Mouse (Mus musculus): ENCODE measurements around the gene Vav2. TPM values are rescaled to one million over a fixed set of nuclear protein-coding genes. Genes with fewer than 3 reads are reported as not detected.
A peak's percentile ranks its signal among the peaks of the same experiment; 100 is the strongest.

Gene Vav2
- total and polyA plus RNA-seq, 3 experiments = 3.5 to 7.2 (median 6.9) TPM

DNA sequence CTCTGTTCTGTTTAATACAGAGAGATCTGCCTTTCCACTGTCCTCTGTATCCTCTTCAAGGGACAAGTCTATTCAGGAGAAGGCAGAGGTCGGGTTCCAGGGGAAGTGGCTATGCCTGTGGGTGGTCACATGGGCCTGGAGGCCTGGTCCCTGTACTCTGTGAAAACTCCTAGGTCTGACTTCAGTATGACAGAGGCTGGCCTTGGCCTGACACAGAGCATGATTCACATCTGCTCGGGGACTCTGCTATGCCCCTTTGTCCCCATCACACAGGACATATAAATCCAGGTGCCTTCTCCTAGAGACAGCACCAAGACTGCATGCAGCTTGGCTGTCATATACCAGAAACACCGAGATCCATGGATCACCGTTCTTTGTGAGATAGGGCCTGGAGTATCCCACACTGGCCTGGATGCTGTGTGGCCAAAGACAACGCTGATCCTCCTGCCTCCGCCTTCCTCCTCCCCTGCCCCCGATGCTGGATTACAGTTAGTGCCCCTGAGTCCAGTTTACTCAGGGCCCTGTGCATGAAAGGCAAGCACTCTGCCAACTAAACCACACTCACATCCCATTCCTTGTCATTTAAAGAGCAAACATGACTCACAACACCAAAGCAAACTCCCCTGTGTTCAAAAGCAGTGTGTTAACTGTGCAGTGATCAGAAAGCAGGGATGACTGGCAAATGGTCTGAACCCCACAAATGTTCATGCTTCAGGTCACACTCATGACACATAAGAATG is 139.7 kb downstream of the Vav2 start:
- Histone ChIP-seq H3K36me3 (replicated peaks) (peaks cover 25% of the 10 kb centered on the region), H3K27me3 (ENCODE audit: insufficient read depth, low read length) (no peaks in the 10 kb centered on the region), H3K4me3 (ENCODE audit: low read depth, low read length) (no peak overlapping the region), H3K9me3 (replicated peaks) (no peaks in the 10 kb centered on the region), H3K4me1 (ENCODE audit: insufficient read depth, low read depth, low read length) (no peaks in the 10 kb centered on the region)
- TF ChIP-seq GATA2 (IDR thresholded peaks at IDR 0.05; ENCODE audit: borderline replicate concordance, low read depth, low read length) = no peak
- TF ChIP-seq TAL1 (conservative IDR thresholded peaks at IDR 0.05; ENCODE audit: low read depth, low read length) = no peak
- TF ChIP-seq POLR2AphosphoS5 (IDR thresholded peaks at IDR 0.05; ENCODE audit: insufficient replicate concordance, low read depth, low read length) = no peak
- no peak for TF ChIP-seq CTCF (IDR thresholded peaks at IDR 0.05; ENCODE audit: low read depth, low read length)
- no peak for TF ChIP-seq GATA1 (IDR thresholded peaks at IDR 0.05; ENCODE audit: borderline replicate concordance, low read length)
- no peak for DNase-seq (ENCODE audit: low spot score)
- no peak for ATAC-seq (ENCODE audit: extremely low read depth, insufficient number of reproducible peaks, low FRiP score, poor library complexity, severe bottlenecking)

DNA sequence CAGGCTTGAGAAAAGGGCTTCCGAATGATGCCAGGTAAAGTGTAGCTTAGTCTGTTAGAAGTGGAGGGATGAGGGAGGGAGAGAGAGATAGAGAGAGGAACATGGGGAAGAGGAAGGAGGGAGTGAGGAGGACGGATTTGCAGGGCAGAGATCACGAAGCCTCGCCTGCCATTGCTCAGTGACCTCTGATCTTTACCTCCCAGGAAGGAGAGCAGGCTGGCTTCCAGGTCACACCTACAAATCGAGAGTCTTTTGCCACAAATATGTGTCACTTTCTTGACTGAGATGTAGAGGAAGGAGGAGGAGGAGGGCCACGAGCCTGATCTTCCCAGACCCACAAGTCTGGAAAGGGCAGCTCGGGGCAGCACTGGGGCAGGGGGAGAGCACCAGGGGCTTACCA is 142.4 kb downstream of the Vav2 start:
- Histone ChIP-seq H3K9me3 (replicated peaks) (no peaks in the 10 kb centered on the region), H3K36me3 (replicated peaks) (peaks cover 14% of the 10 kb centered on the region), H3K27me3 (ENCODE audit: insufficient read depth, low read length) (no peaks in the 10 kb centered on the region), H3K4me3 (ENCODE audit: low read depth, low read length) (no peak overlapping the region), H3K4me1 (ENCODE audit: insufficient read depth, low read depth, low read length) (no peaks in the 10 kb centered on the region)
- DNase-seq (ENCODE audit: low spot score) = no peak
- ATAC-seq (ENCODE audit: extremely low read depth, insufficient number of reproducible peaks, low FRiP score, poor library complexity, severe bottlenecking) = no peak
- no peak for TF ChIP-seq GATA1 (IDR thresholded peaks at IDR 0.05; ENCODE audit: borderline replicate concordance, low read length)
- TF ChIP-seq POLR2AphosphoS5 (IDR thresholded peaks at IDR 0.05; ENCODE audit: insufficient replicate concordance, low read depth, low read length) = no peak
- TF ChIP-seq CTCF (IDR thresholded peaks at IDR 0.05; ENCODE audit: low read depth, low read length) = no peak
- TF ChIP-seq GATA2 (IDR thresholded peaks at IDR 0.05; ENCODE audit: borderline replicate concordance, low read depth, low read length) = no peak
- TF ChIP-seq TAL1 (conservative IDR thresholded peaks at IDR 0.05; ENCODE audit: low read depth, low read length) = no peak

- H3K36me3 ChIP-seq (replicated peaks) = peaks cover 15% of the 10 kb centered on the region
- no peaks in the 10 kb centered on the region for H3K9me3 ChIP-seq (replicated peaks)
- no peak for ATAC-seq (ENCODE audit: extremely low read depth, insufficient number of reproducible peaks, low FRiP score, poor library complexity, severe bottlenecking)
- TF ChIP-seq GATA1 (IDR thresholded peaks at IDR 0.05; ENCODE audit: borderline replicate concordance, low read length) (no peak), GATA2 (IDR thresholded peaks at IDR 0.05; ENCODE audit: borderline replicate concordance, low read depth, low read length) (no peak), CTCF (IDR thresholded peaks at IDR 0.05; ENCODE audit: low read depth, low read length) (no peak), POLR2AphosphoS5 (IDR thresholded peaks at IDR 0.05; ENCODE audit: insufficient replicate concordance, low read depth, low read length) (no peak), TAL1 (conservative IDR thresholded peaks at IDR 0.05; ENCODE audit: low read depth, low read length) (no peak)
- no peak for DNase-seq (ENCODE audit: low spot score)
- H3K4me1 ChIP-seq (ENCODE audit: insufficient read depth, low read depth, low read length) = no peaks in the 10 kb centered on the region
- H3K4me3 ChIP-seq (ENCODE audit: low read depth, low read length) = no peak overlapping the region
- no peaks in the 10 kb centered on the region for H3K27me3 ChIP-seq (ENCODE audit: insufficient read depth, low read length)
Observed at GRCm38 (mm10) chr2:27281771-27282170, 145.1 kb downstream of the Vav2 start.

DNA sequence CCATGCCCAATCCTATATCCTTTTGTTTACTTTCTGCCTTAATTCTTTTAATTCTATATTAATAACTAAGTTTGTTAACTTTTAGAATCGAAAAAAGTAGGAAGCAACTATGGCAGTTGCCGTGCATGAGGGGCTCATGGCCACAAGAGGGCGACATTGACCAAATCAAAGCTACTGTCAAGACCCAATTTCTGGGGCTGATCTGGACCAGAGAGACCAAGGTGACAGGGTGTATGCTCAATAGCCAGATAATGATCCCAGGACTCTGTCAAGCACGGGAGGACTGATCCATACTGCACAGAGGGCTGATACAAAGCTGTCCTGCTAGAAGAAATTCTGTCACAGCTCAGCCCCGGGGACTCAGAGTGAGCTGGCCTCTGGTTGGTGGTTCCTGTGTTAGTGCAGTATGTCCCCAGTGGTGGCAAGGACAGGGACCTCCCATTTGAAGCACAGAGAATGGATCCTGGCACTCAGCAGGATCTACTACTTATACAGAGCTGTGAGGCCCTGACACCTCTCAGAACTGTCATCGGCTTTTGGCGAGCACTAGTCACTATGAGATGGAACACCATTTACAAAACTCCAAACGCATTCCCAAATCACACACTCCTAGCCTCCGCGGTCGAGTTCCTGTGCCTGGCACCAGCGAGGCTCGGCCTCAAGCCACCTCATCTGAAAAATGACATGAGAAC is 145.8 kb downstream of the Vav2 start:
- peak; percentile 70 for DNase-seq (ENCODE audit: low spot score)
- TF ChIP-seq GATA1 (IDR thresholded peaks at IDR 0.05; ENCODE audit: borderline replicate concordance, low read length) = no peak
- TF ChIP-seq CTCF (IDR thresholded peaks at IDR 0.05; ENCODE audit: low read depth, low read length) = peak; percentile 61
- peaks cover 15% of the 10 kb centered on the region for H3K36me3 ChIP-seq (replicated peaks)
- H3K9me3 ChIP-seq (replicated peaks) = no peaks in the 10 kb centered on the region
- H3K4me3 ChIP-seq (ENCODE audit: low read depth, low read length) = no peak overlapping the region
- H3K27me3 ChIP-seq (ENCODE audit: insufficient read depth, low read length) = no peaks in the 10 kb centered on the region
- no peaks in the 10 kb centered on the region for H3K4me1 ChIP-seq (ENCODE audit: insufficient read depth, low read depth, low read length)
- no peak for ATAC-seq (ENCODE audit: extremely low read depth, insufficient number of reproducible peaks, low FRiP score, poor library complexity, severe bottlenecking)

DNA sequence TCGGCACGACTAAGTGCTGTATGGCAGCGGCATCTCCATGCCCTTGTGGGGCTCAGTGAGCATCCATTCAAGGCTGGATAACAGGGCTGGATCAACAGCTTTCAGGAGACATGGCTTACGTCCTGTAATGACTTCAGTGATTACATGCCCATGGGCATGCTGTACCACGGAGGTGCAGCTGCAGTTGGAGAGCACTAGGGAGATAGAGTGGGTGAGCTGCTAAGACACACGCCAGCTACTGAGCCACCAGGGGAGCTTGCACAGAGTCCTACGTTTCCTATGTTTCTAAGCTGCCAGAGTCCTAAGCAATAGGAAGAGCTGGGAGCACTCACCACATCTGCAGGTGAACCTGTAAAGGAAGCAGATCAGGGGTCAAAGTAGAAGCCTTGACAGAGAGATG is 148.0 kb downstream of the Vav2 start:
- peaks cover 13% of the 10 kb centered on the region for H3K36me3 ChIP-seq (replicated peaks)
- H3K4me3 ChIP-seq (ENCODE audit: low read depth, low read length) = no peak overlapping the region
- ATAC-seq (ENCODE audit: extremely low read depth, insufficient number of reproducible peaks, low FRiP score, poor library complexity, severe bottlenecking) = no peak
- no peaks in the 10 kb centered on the region for H3K27me3 ChIP-seq (ENCODE audit: insufficient read depth, low read length)
- DNase-seq (ENCODE audit: low spot score) = no peak
- TF ChIP-seq GATA1 (IDR thresholded peaks at IDR 0.05; ENCODE audit: borderline replicate concordance, low read length) (no peak), GATA2 (IDR thresholded peaks at IDR 0.05; ENCODE audit: borderline replicate concordance, low read depth, low read length) (no peak), CTCF (IDR thresholded peaks at IDR 0.05; ENCODE audit: low read depth, low read length) (no peak), TAL1 (conservative IDR thresholded peaks at IDR 0.05; ENCODE audit: low read depth, low read length) (no peak), POLR2AphosphoS5 (IDR thresholded peaks at IDR 0.05; ENCODE audit: insufficient replicate concordance, low read depth, low read length) (no peak)
- H3K9me3 ChIP-seq (replicated peaks) = no peaks in the 10 kb centered on the region
- H3K4me1 ChIP-seq (ENCODE audit: insufficient read depth, low read depth, low read length) = no peaks in the 10 kb centered on the region

DNA sequence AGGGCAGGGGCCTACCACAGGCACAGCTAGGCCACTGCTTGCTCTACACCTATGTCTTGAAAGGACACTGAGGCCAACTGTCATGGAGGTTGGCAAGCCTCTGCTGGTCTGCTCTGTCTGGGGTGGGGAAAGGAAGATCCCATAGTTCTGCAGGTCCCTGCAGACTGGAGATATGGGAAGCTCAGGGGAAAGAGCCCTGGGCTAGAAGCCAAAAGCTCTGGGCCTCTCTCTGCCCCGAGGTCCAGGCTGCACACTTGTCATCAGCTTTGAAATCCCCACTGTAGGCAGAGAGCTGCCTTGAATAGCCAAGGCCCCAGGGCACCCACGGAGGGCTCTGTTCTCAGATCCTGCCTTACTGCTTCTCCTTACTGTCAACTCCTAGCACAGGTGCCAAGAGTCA is 158.5 kb downstream of the Vav2 start:
- no peak for TF ChIP-seq CTCF (IDR thresholded peaks at IDR 0.05; ENCODE audit: low read depth, low read length)
- TF ChIP-seq GATA2 (IDR thresholded peaks at IDR 0.05; ENCODE audit: borderline replicate concordance, low read depth, low read length) = no peak
- TF ChIP-seq POLR2AphosphoS5 (IDR thresholded peaks at IDR 0.05; ENCODE audit: insufficient replicate concordance, low read depth, low read length) = no peak
- no peak for TF ChIP-seq TAL1 (conservative IDR thresholded peaks at IDR 0.05; ENCODE audit: low read depth, low read length)
- no peak for TF ChIP-seq GATA1 (IDR thresholded peaks at IDR 0.05; ENCODE audit: borderline replicate concordance, low read length)
- Histone ChIP-seq H3K4me1 (ENCODE audit: insufficient read depth, low read depth, low read length) (no peaks in the 10 kb centered on the region), H3K9me3 (replicated peaks) (no peaks in the 10 kb centered on the region), H3K27me3 (ENCODE audit: insufficient read depth, low read length) (no peaks in the 10 kb centered on the region), H3K4me3 (ENCODE audit: low read depth, low read length) (no peak overlapping the region), H3K36me3 (replicated peaks) (peaks cover 11% of the 10 kb centered on the region)
- no peak for DNase-seq (ENCODE audit: low spot score)
- ATAC-seq (ENCODE audit: extremely low read depth, insufficient number of reproducible peaks, low FRiP score, poor library complexity, severe bottlenecking) = no peak
